Mouse (Mus musculus) left cerebral cortex, adult 18-20 months (tissue): ENCODE results near the gene Lrmda. TPM values are rescaled to one million over a fixed set of nuclear protein-coding genes. Genes with fewer than 3 reads are reported as not detected.
"Not testable (repeated sequence)": the region's sequence is repeated elsewhere in the genome, so short reads cannot be mapped to it uniquely, and the experiment has no call there.

Source experiments
- DNase-seq, 2 experiments: peaks; one replicate each; pipeline ENCODE4 v3.0.0; 2021 to 2022; ENCODE audit warnings: low spot score in 2 of 2, mixed read lengths in 1 of 2
- total RNA-seq, 2 experiments: library from RNA; stranded (reverse); gene quantifications; 2 replicates each; pipeline ENCODE4 v1.2.3; 2021

Gene Lrmda
- total RNA-seq, 2 experiments from 2014 or later = 1.4 to 1.7 TPM

- no peak for DNase-seq
These were observed 556.9 kb downstream of the Lrmda start for GRCm38 (mm10) chr14:22576441-22576840.

GRCm38 (mm10) chr14:22577411-22578037 is 558.0 kb downstream of the Lrmda start:
- DNase-seq = no peak

DNA sequence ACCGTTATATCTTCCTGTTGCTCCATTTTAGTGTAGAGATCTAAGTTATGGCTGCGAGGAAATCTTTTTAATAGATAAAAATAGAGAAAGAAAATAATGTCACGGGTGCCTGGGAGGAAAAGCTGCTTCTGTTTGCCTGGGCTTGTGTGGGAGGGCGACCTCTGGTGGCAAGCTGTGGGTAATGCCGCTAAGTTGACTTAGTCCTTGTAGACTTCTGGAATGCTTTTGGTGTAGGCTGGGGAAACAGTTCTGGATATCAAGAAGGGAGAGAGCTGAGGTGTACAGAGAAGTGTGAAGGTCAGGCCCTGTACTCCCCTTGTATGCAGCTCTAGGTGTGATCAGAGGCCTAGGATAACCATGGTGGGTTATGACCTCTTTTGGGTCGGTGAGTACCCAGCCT is 558.7 kb downstream of the Lrmda start:
- peak; percentile 86 to 87 for DNase-seq

- no peak for DNase-seq
These were observed 559.5 kb downstream of the Lrmda start for GRCm38 (mm10) chr14:22578986-22579385.

- no peak for DNase-seq
These were observed 562.6 kb downstream of the Lrmda start for GRCm38 (mm10) chr14:22582065-22582464.

DNA sequence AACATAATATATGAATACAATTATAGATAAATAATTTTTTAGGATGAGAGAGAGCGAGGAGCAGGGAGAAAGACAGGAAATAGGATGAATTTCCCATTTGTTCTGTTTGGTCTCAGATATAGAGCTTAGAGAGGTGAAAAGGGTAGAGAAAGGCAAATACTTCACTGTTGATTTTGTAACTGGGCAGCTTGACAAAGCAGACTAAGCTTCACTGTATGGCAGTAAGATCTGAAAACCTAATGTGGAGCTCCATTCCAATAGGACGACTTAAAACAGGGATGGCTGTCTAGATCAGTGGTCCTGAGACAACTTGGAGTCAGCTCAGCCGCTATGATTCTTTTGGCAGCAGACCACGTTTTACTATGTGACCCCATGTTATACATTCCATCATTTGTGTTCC is 566.8 kb downstream of the Lrmda start:
- DNase-seq = no peak

- DNase-seq = no peak
These were observed 567.3 kb downstream of the Lrmda start for GRCm38 (mm10) chr14:22586796-22587195.

GRCm38 (mm10) chr14:22587285-22587957 is 567.9 kb downstream of the Lrmda start:
- DNase-seq = no peak

- no peak for DNase-seq
These were observed 568.4 kb downstream of the Lrmda start for GRCm38 (mm10) chr14:22587958-22588296.

DNA sequence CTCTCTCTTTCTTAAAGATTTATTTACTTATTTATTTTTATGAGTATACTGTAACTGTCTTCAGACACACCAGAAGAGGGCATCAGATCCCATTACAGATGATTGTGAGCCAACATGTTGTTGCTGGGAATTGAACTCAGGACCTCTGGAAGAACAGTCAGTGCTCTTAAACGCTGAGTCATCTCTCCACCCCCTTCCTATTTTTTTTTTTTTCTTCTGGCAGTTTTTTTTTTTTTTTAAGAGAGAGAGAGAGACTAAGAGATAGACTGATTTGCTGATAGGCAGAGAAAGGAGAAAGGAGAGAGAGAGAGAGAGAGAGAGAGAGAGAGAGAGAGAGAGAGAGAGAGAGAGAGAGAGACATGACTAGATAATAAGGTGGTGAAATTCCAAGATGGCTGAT is 568.9 kb downstream of the Lrmda start:
- not testable (repeated sequence) for DNase-seq

DNA sequence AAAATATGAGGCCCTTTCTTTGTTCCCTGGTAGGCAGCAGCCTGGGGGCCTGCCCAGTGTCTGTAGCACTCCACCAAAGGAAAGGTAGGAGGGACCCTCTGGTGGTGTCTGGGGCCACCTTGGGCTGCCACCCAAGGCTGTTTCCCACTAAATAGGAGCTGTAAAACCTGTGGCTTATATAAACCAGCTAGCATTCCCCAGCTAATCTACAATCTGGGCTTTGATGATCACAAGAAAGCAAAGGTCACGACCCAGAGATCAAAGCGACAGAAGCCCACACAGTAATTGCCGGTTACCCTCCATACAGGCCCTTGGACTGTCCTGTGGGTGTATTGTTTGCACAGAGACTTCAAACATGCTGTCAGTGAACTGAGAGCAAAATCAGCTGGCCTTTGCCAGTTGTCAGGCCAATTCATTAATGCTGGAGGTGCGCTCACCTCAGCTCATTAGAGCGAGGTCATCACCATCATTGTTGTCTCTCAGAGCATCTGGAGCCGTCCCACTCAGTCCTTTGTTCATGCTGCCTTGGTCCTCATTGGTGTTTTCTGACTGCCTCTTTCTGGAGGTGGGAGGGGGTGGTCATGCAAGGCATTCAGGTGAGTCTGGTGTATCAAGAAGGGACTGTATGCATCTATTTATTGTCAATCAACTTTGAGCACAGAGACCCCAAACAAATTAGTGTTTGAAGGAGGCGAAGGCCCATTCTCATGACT is 570.1 kb downstream of the Lrmda start:
- no peak for DNase-seq

DNA sequence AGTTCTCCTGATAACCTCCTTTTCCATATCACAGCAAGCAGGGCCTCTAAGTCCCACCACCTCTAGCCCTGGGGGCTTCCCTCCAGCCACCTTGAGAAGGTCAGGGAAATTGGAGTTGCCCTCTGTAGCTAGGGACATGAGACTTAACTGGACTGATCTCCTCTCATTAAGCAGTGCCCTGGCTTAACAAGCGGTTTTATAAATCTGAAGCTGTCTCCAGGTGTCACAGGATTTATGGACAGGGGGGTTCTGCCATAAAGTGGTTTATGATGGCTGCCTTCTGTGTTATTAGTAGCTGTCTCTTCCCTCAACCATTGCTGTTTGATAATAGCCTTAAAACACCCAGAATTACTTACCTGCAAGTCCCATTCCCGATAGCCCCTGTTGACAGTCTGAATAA is 571.7 kb downstream of the Lrmda start:
- no peak for DNase-seq

- DNase-seq = no peak
These were observed 578.0 kb downstream of the Lrmda start for GRCm38 (mm10) chr14:22597508-22597907.

- no peak for DNase-seq
These were observed 579.1 kb downstream of the Lrmda start for GRCm38 (mm10) chr14:22598638-22599037.

- no peak for DNase-seq
These were observed 580.7 kb downstream of the Lrmda start for GRCm38 (mm10) chr14:22600166-22600565.

DNA sequence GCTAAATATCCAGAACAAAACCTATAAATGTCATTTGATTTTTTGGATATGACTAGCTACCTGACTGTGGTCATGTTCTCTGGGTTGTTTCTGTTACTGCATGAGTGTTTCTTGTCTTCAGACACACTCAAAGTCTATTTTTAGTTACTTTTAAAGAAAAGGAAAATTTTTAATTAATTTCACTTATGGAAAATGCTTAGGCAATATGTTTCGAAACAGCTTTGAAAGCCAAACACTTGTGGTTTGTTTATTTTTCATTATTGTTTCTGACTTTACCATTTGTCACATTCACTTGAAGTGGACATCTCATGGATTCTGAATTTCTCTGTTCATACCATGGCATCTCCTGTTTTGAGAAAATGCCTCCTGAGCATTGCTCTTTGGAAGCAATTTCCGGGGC is 582.8 kb downstream of the Lrmda start:
- no peak for DNase-seq

- no peak for DNase-seq
These were observed 589.1 kb downstream of the Lrmda start for GRCm38 (mm10) chr14:22608599-22608998.

- no peak for DNase-seq
These were observed 590.0 kb downstream of the Lrmda start for GRCm38 (mm10) chr14:22609261-22610245.

GRCm38 (mm10) chr14:22611011-22611410 is 591.5 kb downstream of the Lrmda start:
- no peak for DNase-seq

GRCm38 (mm10) chr14:22620191-22620590 is 600.7 kb downstream of the Lrmda start:
- no peak for DNase-seq

DNA sequence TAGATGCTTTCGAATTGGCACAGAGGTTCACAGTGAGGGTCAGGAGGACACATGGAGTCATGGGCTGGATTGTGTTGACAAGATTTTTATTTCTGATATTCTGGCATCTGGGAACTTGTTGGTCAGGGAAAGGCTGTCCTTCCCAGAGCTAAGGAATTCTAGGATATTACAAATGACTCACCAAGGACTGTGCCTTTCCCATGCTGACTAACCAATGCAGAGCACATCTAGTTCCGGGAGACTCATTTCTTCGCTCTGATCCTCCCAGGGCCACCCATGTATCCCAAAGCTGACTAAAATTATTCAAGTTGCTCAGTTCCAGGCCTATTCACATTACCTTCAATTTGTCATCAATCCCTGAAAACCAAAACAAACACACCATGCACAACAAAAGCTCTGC is 602.4 kb downstream of the Lrmda start:
- no peak for DNase-seq
